Mouse (Mus musculus) liver, embryonic 14.5 days (tissue): Measurements from ENCODE around the gene Hs3st1.

ENCODE experiments used
- CTCF ChIP-seq: IDR thresholded peaks from 2 replicates; pipeline ENCODE4 v1.5.1; 2016; ENCODE audit warnings: antibody characterized with exemption, low read depth, control low read depth
- EP300 ChIP-seq: IDR thresholded peaks from 2 replicates; pipeline ENCODE4 v1.6.1; 2016; ENCODE audit warnings: antibody characterized with exemption, low read depth

GRCm38 (mm10) chr5:39644827-39645380 is 110.4 kb downstream of the Hs3st1 start:
- TF ChIP-seq CTCF, result no peak
- no peak for TF ChIP-seq EP300
